Mouse (Mus musculus) liver, embryonic 14.5 days (tissue): ENCODE results near the gene Scpep1.

Source experiments
- CTCF ChIP-seq: IDR thresholded peaks from 2 replicates; pipeline ENCODE4 v1.5.1; 2016; ENCODE audit warnings: antibody characterized with exemption, low read depth, control low read depth
- EP300 ChIP-seq: IDR thresholded peaks from 2 replicates; pipeline ENCODE4 v1.6.1; 2016; ENCODE audit warnings: antibody characterized with exemption, low read depth

DNA sequence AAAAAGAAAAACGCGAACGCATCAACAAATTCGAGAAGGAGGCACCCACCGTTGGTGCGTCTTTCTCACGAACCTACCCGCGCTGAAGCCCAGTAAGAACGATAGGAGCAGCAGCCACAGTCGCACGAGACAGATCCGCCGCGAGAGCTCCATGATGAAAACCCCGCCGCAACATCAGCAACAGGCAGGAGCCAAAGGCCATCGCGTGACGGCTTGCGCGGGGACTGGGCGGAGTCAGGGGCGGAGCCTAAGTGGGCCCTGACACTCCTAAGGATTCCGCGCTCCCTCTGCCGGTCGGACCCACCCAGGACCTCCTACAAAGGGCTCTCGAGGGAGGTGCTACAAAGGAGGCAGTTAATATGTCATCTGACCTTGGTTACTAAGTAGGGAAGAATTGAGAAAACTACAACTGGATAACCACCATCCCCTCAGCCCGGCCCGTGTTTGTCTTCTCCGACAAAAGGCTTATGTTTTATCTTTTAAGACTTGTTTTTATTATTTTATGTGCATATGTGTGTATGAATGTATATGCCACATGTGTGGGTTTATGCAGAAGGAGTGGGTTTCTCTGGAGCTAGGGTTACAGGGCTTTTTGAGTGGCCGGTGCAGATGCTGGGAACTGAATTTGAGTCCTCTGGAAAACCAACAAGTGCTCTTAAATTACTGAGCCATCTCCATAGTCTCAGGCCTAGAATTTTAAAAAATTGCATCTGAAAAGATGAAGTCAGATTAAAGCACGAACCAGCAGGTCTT lies at the start of gene Scpep1:
- TF ChIP-seq CTCF (peak; percentile 90), EP300 (no peak)
